Mouse (Mus musculus): ENCODE data around the gene Gm44973. TPM values are rescaled to one million over a fixed set of nuclear protein-coding genes. Genes with fewer than 3 reads are reported as not detected.
A peak's percentile ranks its signal among the peaks of the same experiment; 100 is the strongest.

Gene Gm44973
- polyA plus RNA-seq, 1 experiment, result 0.35 TPM

GRCm38 (mm10) chr7:5038109-5038732 lies 22.9 kb downstream of the Gm44973 start, which contains the start of gene Zfp784:
Gene Zfp784, minus strand, starts transcription at chr7:5038446.
- Histone ChIP-seq H3K4me1 (ENCODE audit: control insufficient read depth, insufficient read depth, insufficient read length, low read length) (peaks cover 2% of the 10 kb centered on the region; the same call in 1 of the 2 replicates), H3K27ac (ENCODE audit: insufficient read depth, low read depth, low read length) (peak within 1 kb of the TSS; percentile 88), H3K27me3 (ENCODE audit: control insufficient read depth, insufficient read depth, low read length) (no peaks in the 10 kb centered on the region), H3K4me3 (ENCODE audit: low read depth, low read length) (peak within 1 kb of the TSS; percentile 92), H3K36me3 (ENCODE audit: control insufficient read depth, insufficient read depth, low read length) (peaks cover 6% of the 10 kb centered on the region)
- TF ChIP-seq POLR2A (IDR thresholded peaks at IDR 0.05; ENCODE audit: low read depth, low read length) (peak; percentile 77), CTCF (IDR thresholded peaks at IDR 0.05; ENCODE audit: extremely low read depth, insufficient read length, insufficient replicate concordance, low read depth, low read length) (no peak)
- WGBS, result under 1% methylated on average over 48 of the region's 48 CpGs

DNA sequence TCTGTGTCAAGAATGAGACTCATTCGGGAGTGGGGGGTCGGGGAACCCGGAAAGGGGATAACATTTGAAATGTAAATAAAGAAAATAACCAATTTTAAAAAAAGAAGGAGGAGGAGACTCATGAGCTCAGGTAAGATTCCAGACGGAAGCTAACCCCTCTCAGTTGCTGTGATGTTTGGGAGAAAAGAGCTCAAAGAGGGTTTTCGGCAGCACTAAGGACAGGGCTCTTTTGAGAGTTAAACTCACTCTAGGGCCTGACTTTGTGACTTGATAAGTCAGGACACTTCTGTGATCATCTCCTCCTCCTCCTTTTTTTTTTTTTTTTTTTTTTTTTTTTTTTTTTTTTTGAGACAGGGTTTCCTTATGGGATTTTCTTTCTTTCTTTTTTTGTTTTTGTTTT lies 23.6 kb downstream of the Gm44973 start:
- Histone ChIP-seq H3K36me3 (ENCODE audit: control insufficient read depth, insufficient read depth, low read length) (peaks cover 6% of the 10 kb centered on the region), H3K27ac (ENCODE audit: insufficient read depth, low read depth, low read length) (no peak overlapping the region; the same call in 1 of the 2 replicates), H3K4me1 (ENCODE audit: control insufficient read depth, insufficient read depth, insufficient read length, low read length) (peaks cover 2% of the 10 kb centered on the region; the same call in 1 of the 2 replicates), H3K27me3 (ENCODE audit: control insufficient read depth, insufficient read depth, low read length) (no peaks in the 10 kb centered on the region), H3K4me3 (ENCODE audit: low read depth, low read length) (no peak overlapping the region; the same call in 1 of the 2 replicates)
- WGBS, result 14% methylated on average over 5 of the region's 5 CpGs
- TF ChIP-seq POLR2A (IDR thresholded peaks at IDR 0.05; ENCODE audit: low read depth, low read length), result no peak
- TF ChIP-seq CTCF (IDR thresholded peaks at IDR 0.05; ENCODE audit: extremely low read depth, insufficient read length, insufficient replicate concordance, low read depth, low read length), result no peak

- TF ChIP-seq POLR2A (IDR thresholded peaks at IDR 0.05; ENCODE audit: low read depth, low read length), result no peak
- TF ChIP-seq CTCF (IDR thresholded peaks at IDR 0.05; ENCODE audit: extremely low read depth, insufficient read length, insufficient replicate concordance, low read depth, low read length), result no peak
- H3K4me3 ChIP-seq (ENCODE audit: low read depth, low read length), result no peak overlapping the region
- no peaks in the 10 kb centered on the region for H3K36me3 ChIP-seq (ENCODE audit: control insufficient read depth, insufficient read depth, low read length)
- H3K27me3 ChIP-seq (ENCODE audit: control insufficient read depth, insufficient read depth, low read length), result no peaks in the 10 kb centered on the region
- no peak overlapping the region for H3K27ac ChIP-seq (ENCODE audit: insufficient read depth, low read depth, low read length)
- no peaks in the 10 kb centered on the region for H3K4me1 ChIP-seq (ENCODE audit: control insufficient read depth, insufficient read depth, insufficient read length, low read length)
- 61% methylated on average over 2 of the region's 2 CpGs for WGBS
These were observed 29.7 kb downstream of the Gm44973 start for GRCm38 (mm10) chr7:5044981-5045380.

- peaks cover 8% of the 10 kb centered on the region for H3K27me3 ChIP-seq (ENCODE audit: control insufficient read depth, insufficient read depth, low read length)
- H3K4me1 ChIP-seq (ENCODE audit: control insufficient read depth, insufficient read depth, insufficient read length, low read length), result no peaks in the 10 kb centered on the region
- no peak overlapping the region for H3K27ac ChIP-seq (ENCODE audit: insufficient read depth, low read depth, low read length)
- WGBS, result 75% methylated on average over 2 of the region's 2 CpGs
- no peaks in the 10 kb centered on the region for H3K36me3 ChIP-seq (ENCODE audit: control insufficient read depth, insufficient read depth, low read length)
- H3K4me3 ChIP-seq (ENCODE audit: low read depth, low read length), result no peak overlapping the region
- TF ChIP-seq POLR2A (IDR thresholded peaks at IDR 0.05; ENCODE audit: low read depth, low read length), result no peak
- no peak for TF ChIP-seq CTCF (IDR thresholded peaks at IDR 0.05; ENCODE audit: extremely low read depth, insufficient read length, insufficient replicate concordance, low read depth, low read length)
These were observed 30.8 kb downstream of the Gm44973 start for GRCm38 (mm10) chr7:5046112-5046511.

DNA sequence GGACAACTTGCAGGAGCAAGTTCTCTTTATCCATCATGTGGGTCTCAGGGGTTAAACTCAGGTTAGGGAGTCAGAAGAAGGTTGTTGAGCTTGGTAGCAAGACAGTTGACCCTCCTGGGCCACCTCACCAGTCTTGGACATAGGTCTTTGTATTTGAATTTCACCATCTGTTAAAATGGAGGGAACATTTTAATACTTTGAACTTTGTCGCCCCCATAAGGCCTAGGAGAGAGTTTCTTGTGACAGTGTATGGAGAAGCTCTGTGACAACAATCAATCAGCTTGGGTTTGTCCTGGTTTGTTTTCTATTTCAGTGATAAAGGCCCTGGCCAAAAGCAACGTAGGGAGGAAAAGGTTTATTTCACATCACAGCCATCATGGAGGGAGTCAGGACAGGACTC lies 32.0 kb downstream of the Gm44973 start:
- TF ChIP-seq POLR2A (IDR thresholded peaks at IDR 0.05; ENCODE audit: low read depth, low read length) (no peak), CTCF (IDR thresholded peaks at IDR 0.05; ENCODE audit: extremely low read depth, insufficient read length, insufficient replicate concordance, low read depth, low read length) (no peak)
- 9% methylated on average over 2 of the region's 2 CpGs for WGBS
- Histone ChIP-seq H3K4me3 (ENCODE audit: low read depth, low read length) (no peak overlapping the region), H3K36me3 (ENCODE audit: control insufficient read depth, insufficient read depth, low read length) (no peaks in the 10 kb centered on the region), H3K4me1 (ENCODE audit: control insufficient read depth, insufficient read depth, insufficient read length, low read length) (no peaks in the 10 kb centered on the region; the same call in 1 of the 2 replicates), H3K27me3 (ENCODE audit: control insufficient read depth, insufficient read depth, low read length) (peaks cover 20% of the 10 kb centered on the region), H3K27ac (ENCODE audit: insufficient read depth, low read depth, low read length) (no peak overlapping the region)

- peaks cover 57% of the 10 kb centered on the region for H3K27me3 ChIP-seq (ENCODE audit: control insufficient read depth, insufficient read depth, low read length)
- TF ChIP-seq POLR2A (IDR thresholded peaks at IDR 0.05; ENCODE audit: low read depth, low read length) (peak; percentile 27; the same call in 1 of the 2 replicates), CTCF (IDR thresholded peaks at IDR 0.05; ENCODE audit: extremely low read depth, insufficient read length, insufficient replicate concordance, low read depth, low read length) (no peak)
- H3K27ac ChIP-seq (ENCODE audit: insufficient read depth, low read depth, low read length), result no peak within 1 kb of the TSS
- no peaks in the 10 kb centered on the region for H3K36me3 ChIP-seq (ENCODE audit: control insufficient read depth, insufficient read depth, low read length)
- 2% methylated on average over 65 of the region's 65 CpGs for WGBS
- peaks cover 4% of the 10 kb centered on the region for H3K4me1 ChIP-seq (ENCODE audit: control insufficient read depth, insufficient read depth, insufficient read length, low read length)
- H3K4me3 ChIP-seq (ENCODE audit: low read depth, low read length), result peak within 1 kb of the TSS; percentile 82
These were observed 36.2 kb downstream of the Gm44973 start, which contains the start of gene Zfp580 for GRCm38 (mm10) chr7:5051193-5052192. Gene Zfp580, plus strand, starts transcription at chr7:5051538.
